Mouse (Mus musculus) brain, embryonic 14.5 days (tissue): ENCODE data around the gene Ankrd39.

Source experiments
- CTCF ChIP-seq: fragments of 200-500 bp; IDR thresholded peaks from 2 replicates; pipeline ENCODE4 v1.5.1; 2012; ENCODE audit warnings: inconsistent platforms, mild to moderate bottlenecking, moderate library complexity, borderline replicate concordance; ENCODE audit not compliant: insufficient read depth, insufficient read length; ENCODE audit errors: extremely low read depth
- POLR2A ChIP-seq: fragments of 200-500 bp; IDR thresholded peaks from 2 replicates; pipeline ENCODE4 v1.6.1; 2012; ENCODE audit warnings: mild to moderate bottlenecking, inconsistent platforms, borderline replicate concordance; ENCODE audit not compliant: poor library complexity, insufficient read depth, insufficient read length, severe bottlenecking; ENCODE audit errors: extremely low read depth

- TF ChIP-seq POLR2A = peak; percentile 91
- peak; percentile 57 for TF ChIP-seq CTCF
Measured at GRCm38 (mm10) chr1:36511289-36512021, 35.8 kb downstream of the Ankrd39 start, which contains the start of gene Cnnm3.
